ENCODE assay signal across 16 mouse cellular contexts in the genomic region with DNA sequence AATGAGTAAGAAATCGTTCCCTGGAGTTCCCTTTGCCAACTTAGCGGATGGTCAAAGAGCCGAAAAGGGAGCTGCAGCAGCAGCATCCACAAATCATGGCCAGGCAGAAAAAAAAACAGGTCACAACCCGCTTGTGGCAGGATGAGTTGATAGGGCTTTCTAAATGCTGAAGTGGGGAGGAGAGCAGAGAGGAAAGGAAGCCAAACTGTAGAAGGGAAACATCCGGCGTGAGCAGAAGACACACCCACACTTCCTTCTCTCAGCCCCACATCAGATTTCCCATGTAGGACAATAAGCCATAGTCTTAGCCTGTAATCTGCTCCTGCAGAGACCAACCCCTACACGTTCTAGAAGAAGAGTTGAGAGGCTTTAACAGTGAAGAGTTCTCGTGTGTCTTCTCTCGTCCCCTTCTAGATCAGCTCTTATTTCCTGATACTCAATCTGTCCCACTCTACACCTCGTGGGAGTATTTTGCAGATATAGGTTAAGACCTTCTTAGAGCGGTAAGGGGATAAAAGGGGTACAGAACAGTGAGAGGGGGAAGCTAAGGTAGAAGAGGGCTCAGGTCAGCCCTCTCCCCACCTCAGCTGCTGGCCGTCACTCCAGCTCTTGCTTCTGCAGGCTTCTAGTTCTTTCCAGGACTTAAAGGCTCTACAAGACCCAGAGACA. TPM values are rescaled to one million over a fixed set of nuclear protein-coding genes. Genes with fewer than 3 reads are reported as not detected.
A peak's percentile ranks its signal among the peaks of the same experiment; 100 is the strongest.
DNase-seq lines count a peak whose midpoint lies in the region; ATAC-seq and TF ChIP-seq lines count a peak whose summit lies in the region.
"Had no signal": no experiment of that assay in that cellular context is flagged by ENCODE, and none has a peak within 500 bp of the region (broad histone marks: within the 10 kb centered on the region; RNA-seq: fewer than 3 reads in every experiment).

No protein-coding gene starts in this region.

- no peak for TF ChIP-seq CTCF in intestine, postnatal 0 days (IDR thresholded peaks at IDR 0.05; ENCODE audit: low read depth)

- no peak for ATAC-seq in intestine, postnatal 0 days
- ATAC-seq: forebrain, embryonic 13.5 days; midbrain, embryonic 15.5 days had no signal

- H3K36me3 ChIP-seq in intestine, postnatal 0 days (ENCODE audit: control insufficient read depth, insufficient read depth) = no peaks in the 10 kb centered on the region
- H3K36me3 ChIP-seq: hindbrain, embryonic 15.5 days; liver, embryonic 15.5 days; midbrain, embryonic 15.5 days; neural tube, embryonic 12.5 days had no signal

- no peaks in the 10 kb centered on the region for H3K27me3 ChIP-seq in intestine, postnatal 0 days (replicated peaks; ENCODE audit: control insufficient read depth, insufficient read depth, low read length)
- H3K27me3 ChIP-seq: forebrain, embryonic 13.5 days; hindbrain, embryonic 15.5 days; liver, embryonic 15.5 days; midbrain, embryonic 15.5 days; neural tube, embryonic 12.5 days had no signal

- H3K4me3 ChIP-seq in intestine, postnatal 0 days (ENCODE audit: low read depth, low read length) = no peak overlapping the region
- H3K4me3 ChIP-seq: forebrain, embryonic 13.5 days; gastrocnemius, adult 2 months; hindbrain, embryonic 15.5 days; liver, embryonic 15.5 days; midbrain, embryonic 15.5 days; neural tube, embryonic 12.5 days had no signal

- H3K27ac ChIP-seq in intestine, postnatal 0 days (ENCODE audit: low read depth, low read length) = no peak overlapping the region
- H3K27ac ChIP-seq: forebrain, embryonic 13.5 days; gastrocnemius, adult 2 months; hindbrain, embryonic 15.5 days; liver, embryonic 15.5 days; midbrain, embryonic 15.5 days; neural tube, embryonic 12.5 days had no signal

- no peak overlapping the region for H3K4me2 ChIP-seq in intestine, postnatal 0 days (replicated peaks; ENCODE audit: low read depth)
- H3K4me2 ChIP-seq: forebrain, embryonic 13.5 days; hindbrain, embryonic 15.5 days; liver, embryonic 15.5 days; midbrain, embryonic 15.5 days; neural tube, embryonic 12.5 days had no signal

- WGBS in intestine, postnatal 0 days = 65% methylated on average over 12 of the region's 12 CpGs

- intact Hi-C loops in heart, postnatal 36 days (cut with DNase I) = no loop called here

- H3K4me1 ChIP-seq in intestine, postnatal 0 days (replicated peaks; ENCODE audit: control insufficient read depth, insufficient read depth, low read length) = 0 out of 2 replicates have a peak, but pooled peaks cover 9% of the 10 kb centered on the region
- H3K4me1 ChIP-seq: hindbrain, embryonic 15.5 days; midbrain, embryonic 15.5 days had no signal

- peak; percentile 85 for DNase-seq in heart, adult 11 months
- DNase-seq in heart, postnatal 36 days = no peak
- peak; percentile 72 for DNase-seq in retina, adult 2 months (ENCODE audit: low read depth, low spot score)
- no peak for DNase-seq in retina, embryonic 14.5 days (ENCODE audit: low spot score)
- peak; percentile 63 for DNase-seq in naive thymus-derived CD4-positive, alpha-beta T cell, adult 2 months (ENCODE audit: low read depth)
- peak; percentile 37 for DNase-seq in thymus, postnatal 4 days
- DNase-seq in cerebellum, postnatal 14 days = no peak
- DNase-seq: cerebellum, adult 11 months; gastrocnemius, adult 2 months; right cerebral cortex, adult 18-20 months had no signal

- no peaks in the 10 kb centered on the region for H3K9me3 ChIP-seq in intestine, postnatal 0 days (ENCODE audit: control insufficient read depth)
- H3K9me3 ChIP-seq: forebrain, embryonic 13.5 days; hindbrain, embryonic 15.5 days; liver, embryonic 15.5 days; midbrain, embryonic 15.5 days; neural tube, embryonic 12.5 days had no signal

- no peak overlapping the region for H3K9ac ChIP-seq in intestine, postnatal 0 days (ENCODE audit: low read depth, low read length)
- H3K9ac ChIP-seq: forebrain, embryonic 13.5 days; hindbrain, embryonic 15.5 days; liver, embryonic 15.5 days; midbrain, embryonic 15.5 days; neural tube, embryonic 12.5 days had no signal

RNA-seq across cellular contexts. Expression of a gene that starts 29.5 kb away (rescaled TPM):
- 100 to 1,000 TPM; 106 to 108 TPM for total RNA-seq in heart, postnatal 36 days (2021)
- polyA plus RNA-seq in intestine, postnatal 0 days (2015; fragmentation: Nextera tagmentation; extraction: Ambion mirVana) = 2.3 and 4.3 TPM in 2 replicates

Comparison
In these comparisons a context has a peak if more than half of its experiments do, and no peak if none do; other contexts are left out.
1. DNase-seq: peak in heart, adult 11 months (single experiment), retina, adult 2 months (single experiment), naive thymus-derived CD4-positive, alpha-beta T cell, adult 2 months (single experiment) and thymus, postnatal 4 days (single experiment); none in heart, postnatal 36 days (0 of 2), retina, embryonic 14.5 days (single experiment) and cerebellum, postnatal 14 days (0 of 2).